Mouse (Mus musculus): ENCODE results near the gene Rbfox1.

- TF ChIP-seq POLR2A (IDR thresholded peaks at IDR 0.05; ENCODE audit: low read depth, low read length): no peak
- TF ChIP-seq CTCF (IDR thresholded peaks at IDR 0.05; ENCODE audit: borderline replicate concordance, insufficient read depth, low read length): no peak
These were observed 1480.7 kb downstream of the Rbfox1 start for GRCm38 (mm10) chr16:7365878-7366277.
